Comparison of ENCODE assay signal across 15 mouse cellular contexts in genomic region chr13:112580590-112581320, GRCm38 (mm10). TPM values are rescaled to one million over a fixed set of nuclear protein-coding genes. Genes with fewer than 3 reads are reported as not detected.
DNase-seq lines count a peak whose midpoint lies in the region; ATAC-seq lines count a peak whose summit lies in the region.
"Had no signal": no experiment of that assay in that cellular context is flagged by ENCODE, and none has a peak within 500 bp of the region (broad histone marks: within the 10 kb centered on the region; RNA-seq: fewer than 3 reads in every experiment).

No protein-coding gene starts in this region.

- 19% methylated on average over 11 of the region's 11 CpGs for WGBS in kidney, embryonic 15.5 days
- 19% methylated on average over 11 of the region's 11 CpGs for WGBS in limb, embryonic 15.5 days

- H3K4me3 ChIP-seq in kidney, embryonic 15.5 days (replicated peaks), result no peak overlapping the region
- H3K4me3 ChIP-seq in limb, embryonic 15.5 days, result no peak overlapping the region
- H3K4me3 ChIP-seq: hindbrain, embryonic 15.5 days; limb, embryonic 13.5 days; midbrain, embryonic 12.5 days had no signal

- peak overlapping the region; percentile 58; the same call in 1 of the 2 replicates for H3K27ac ChIP-seq in kidney, embryonic 15.5 days
- peak overlapping the region; percentile 63 for H3K27ac ChIP-seq in limb, embryonic 15.5 days
- H3K27ac ChIP-seq: hindbrain, embryonic 15.5 days; limb, embryonic 13.5 days; midbrain, embryonic 12.5 days had no signal

- H3K27me3 ChIP-seq in kidney, embryonic 15.5 days, result no peaks in the 10 kb centered on the region
- H3K27me3 ChIP-seq in limb, embryonic 15.5 days, result no peaks in the 10 kb centered on the region
- H3K27me3 ChIP-seq: hindbrain, embryonic 15.5 days; midbrain, embryonic 12.5 days had no signal

- peak; percentile 30 for DNase-seq in embryo, embryonic 10 days (ENCODE audit: low spot score)
- no peak for DNase-seq in embryo, embryonic 9.5 days (ENCODE audit: extremely low spot score)
- DNase-seq in kidney, adult 11 months, result no peak
- DNase-seq in embryo, embryonic 10.5 days (ENCODE audit: low spot score), result peak; percentile 44
- DNase-seq in layer of hippocampus, adult 9-11 months, result no peak
- DNase-seq: cerebellum, adult 9-10 months; gastrocnemius, postnatal 10 days; right cerebral cortex, postnatal 4 days had no signal

- H3K9ac ChIP-seq in kidney, embryonic 15.5 days, result no peak overlapping the region
- H3K9ac ChIP-seq in limb, embryonic 15.5 days, result no peak overlapping the region
- H3K9ac ChIP-seq: hindbrain, embryonic 15.5 days; limb, embryonic 13.5 days; midbrain, embryonic 12.5 days had no signal

- H3K9me3 ChIP-seq in kidney, embryonic 15.5 days (replicated peaks), result 0 out of 2 replicates have a peak, but pooled peaks cover 3% of the 10 kb centered on the region
- H3K9me3 ChIP-seq in limb, embryonic 15.5 days, result no peaks in the 10 kb centered on the region
- H3K9me3 ChIP-seq: hindbrain, embryonic 15.5 days had no signal

- no peaks in the 10 kb centered on the region for H3K36me3 ChIP-seq in kidney, embryonic 15.5 days
- no peaks in the 10 kb centered on the region for H3K36me3 ChIP-seq in limb, embryonic 15.5 days
- H3K36me3 ChIP-seq: hindbrain, embryonic 15.5 days; limb, embryonic 13.5 days; midbrain, embryonic 12.5 days had no signal

- H3K4me2 ChIP-seq in kidney, embryonic 15.5 days, result no peak overlapping the region
- H3K4me2 ChIP-seq in limb, embryonic 15.5 days, result no peak overlapping the region
- H3K4me2 ChIP-seq: hindbrain, embryonic 15.5 days; limb, embryonic 13.5 days; midbrain, embryonic 12.5 days had no signal

- peak; percentile 73; the same call in 1 of the 2 replicates for ATAC-seq in kidney, embryonic 15.5 days (replicated peaks; ENCODE audit: low FRiP score)
- ATAC-seq in limb, embryonic 15.5 days (ENCODE audit: insufficient number of reproducible peaks, low FRiP score, low TSS enrichment, low read depth), result 0 out of 2 replicates have a peak, but pooled peaks have one; percentile 44
- ATAC-seq in CD4-positive, CD25-positive, alpha-beta regulatory T cell, adult 4 months, result no peak

- H3K4me1 ChIP-seq in kidney, embryonic 15.5 days, result peaks cover 12% of the 10 kb centered on the region; the same call in 1 of the 2 replicates
- H3K4me1 ChIP-seq in limb, embryonic 15.5 days, result peaks cover 11% of the 10 kb centered on the region; the same call in 1 of the 2 replicates
- H3K4me1 ChIP-seq: hindbrain, embryonic 15.5 days had no signal

RNA-seq across cellular contexts. Expression of gene Il31ra, which starts 13.4 kb away (rescaled TPM):
- 0.10 and 0.14 TPM in 2 replicates for polyA plus RNA-seq in kidney, embryonic 15.5 days (2015; fragmentation: Nextera tagmentation; extraction: Ambion mirVana)
- 0.43 and 0.45 TPM in 2 replicates for polyA plus RNA-seq in limb, embryonic 15.5 days (2015; fragmentation: Nextera tagmentation; extraction: Ambion mirVana)
- polyA plus RNA-seq in CD4-positive, CD25-positive, alpha-beta regulatory T cell, adult 4 months (2017; shearing (Covaris generic)), result under 1 TPM in 1 of 2 experiments, not detected in 1; 0.81 TPM
- polyA plus RNA-seq: lung, embryonic 16.5 days; midbrain, embryonic 12.5 days had no signal

Comparison
In these comparisons a context has a peak if more than half of its experiments do, and no peak if none do; other contexts are left out.
1. DNase-seq: peak in embryo, embryonic 10 days (single experiment) and embryo, embryonic 10.5 days (single experiment); none in embryo, embryonic 9.5 days (single experiment), kidney, adult 11 months (single experiment) and layer of hippocampus, adult 9-11 months (single experiment).